Mouse (Mus musculus) kidney, postnatal 14 days (tissue): Measurements from ENCODE around the gene Cfap73.

Source experiments
- DNase-seq: peaks from one replicate; pipeline ENCODE4 v3.0.0; 2022; ENCODE audit warnings: mixed read lengths

Gene Cfap73

GRCm38 (mm10) chr5:120634131-120634530 lies at the start of gene Cfap73:
Gene Cfap73, minus strand, starts transcription at chr5:120634235.
- no peak for DNase-seq

GRCm38 (mm10) chr5:120682982-120683771 lies 49.1 kb upstream of the Cfap73 start:
- no peak for DNase-seq

- DNase-seq, result no peak
Measured at GRCm38 (mm10) chr5:120680918-120681317, 46.9 kb upstream of the Cfap73 start.

- peak; percentile 90 for DNase-seq
Measured at GRCm38 (mm10) chr5:120679676-120680555, 45.9 kb upstream of the Cfap73 start.

- no peak for DNase-seq
Measured at GRCm38 (mm10) chr5:120677516-120677915, 43.5 kb upstream of the Cfap73 start.

- no peak for DNase-seq
Measured at GRCm38 (mm10) chr5:120674229-120675145, 40.5 kb upstream of the Cfap73 start.

GRCm38 (mm10) chr5:120673626-120674025 lies 39.6 kb upstream of the Cfap73 start:
- DNase-seq, result peak; percentile 64

GRCm38 (mm10) chr5:120671865-120672264 lies 37.8 kb upstream of the Cfap73 start:
- DNase-seq, result no peak

GRCm38 (mm10) chr5:120670132-120670531 lies 36.1 kb upstream of the Cfap73 start:
- no peak for DNase-seq

GRCm38 (mm10) chr5:120668761-120669160 lies 34.7 kb upstream of the Cfap73 start:
- no peak for DNase-seq

GRCm38 (mm10) chr5:120664888-120665287 lies 30.9 kb upstream of the Cfap73 start:
- DNase-seq, result no peak

GRCm38 (mm10) chr5:120660816-120661215 lies 26.8 kb upstream of the Cfap73 start:
- no peak for DNase-seq

- DNase-seq, result no peak
Measured at GRCm38 (mm10) chr5:120656281-120656751, 22.3 kb upstream of the Cfap73 start.

GRCm38 (mm10) chr5:120653873-120654272 lies 19.8 kb upstream of the Cfap73 start:
- DNase-seq, result no peak

GRCm38 (mm10) chr5:120652915-120653701 lies 19.1 kb upstream of the Cfap73 start:
- DNase-seq, result no peak

GRCm38 (mm10) chr5:120651230-120651629 lies 17.2 kb upstream of the Cfap73 start:
- DNase-seq, result no peak

GRCm38 (mm10) chr5:120649938-120650337 lies 15.9 kb upstream of the Cfap73 start:
- DNase-seq, result no peak

GRCm38 (mm10) chr5:120649374-120649933 lies 15.4 kb upstream of the Cfap73 start:
- no peak for DNase-seq

- peak; percentile 37 for DNase-seq
Measured at GRCm38 (mm10) chr5:120648569-120649373, 14.7 kb upstream of the Cfap73 start, which contains the start of gene Rasal1. Gene Rasal1, plus strand, starts transcription at chr5:120648812.

- no peak for DNase-seq
Measured at GRCm38 (mm10) chr5:120647814-120648491, 13.9 kb upstream of the Cfap73 start.
